Mouse (Mus musculus): ENCODE data around the gene Fto. TPM values are rescaled to one million over a fixed set of nuclear protein-coding genes. Genes with fewer than 3 reads are reported as not detected.

The Fto gene
- total and polyA plus RNA-seq, 3 experiments: 8.4 to 43.2 (median 15.7) TPM

DNA sequence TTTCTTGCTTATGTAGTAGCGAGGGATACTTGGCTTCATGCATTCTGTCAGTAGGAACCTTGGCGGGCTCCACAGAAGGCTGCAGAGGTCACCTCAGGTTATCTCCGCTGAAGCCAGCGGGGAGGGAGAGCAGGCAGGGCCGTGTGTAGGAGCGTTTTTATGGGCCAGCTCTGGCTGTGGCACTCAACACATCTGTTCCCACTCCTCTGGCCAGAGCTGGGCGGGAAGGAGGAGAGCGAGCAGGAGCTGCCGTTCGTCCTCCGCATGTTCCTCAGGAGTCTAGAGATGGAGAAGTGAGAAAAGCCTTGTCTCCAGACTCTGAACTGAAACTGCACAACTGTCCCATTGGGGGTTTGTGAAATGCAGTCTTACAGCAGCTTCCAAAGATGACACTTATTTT is 63.5 kb downstream of the Fto start:
- Histone ChIP-seq H3K27me3 (replicated peaks) (no peaks in the 10 kb centered on the region), H3K4me1 (ENCODE audit: control insufficient read depth in 1 of 2, insufficient read depth in 2 of 2) (peaks cover 9 to 60% of the 10 kb centered on the region in 2 experiments; a peak in 3 of 4 replicates), H3K9ac (ENCODE audit: insufficient read depth, low read depth) (no peak overlapping the region), H3K9me3 (replicated peaks; ENCODE audit: low read length) (no peaks in the 10 kb centered on the region), H3K4me3 (replicated peaks in 1 of 3; ENCODE audit: low read depth in 2 of 3, low read length in 2 of 3, poor library complexity in 1 of 3) (no peak overlapping the region), H3K4me2 (ENCODE audit: insufficient read depth, low read depth, poor library complexity, severe bottlenecking) (no peak overlapping the region), H3K27ac (ENCODE audit: insufficient read depth, low read depth) (no peak overlapping the region), H3K79me2 (replicated peaks; ENCODE audit: control insufficient read depth, extremely low read depth, insufficient read depth, poor library complexity, severe bottlenecking) (peaks cover 8% of the 10 kb centered on the region; the same call in 1 of the 2 replicates), H3K36me3 (replicated peaks in 1 of 2; ENCODE audit: control insufficient read depth in 1 of 2, insufficient read depth in 1 of 2, low read length in 1 of 2) (peaks cover 0 to 4% of the 10 kb centered on the region in 2 experiments)
- TF ChIP-seq POLR2A (IDR thresholded peaks at IDR 0.05; ENCODE audit: low read depth, low read length): no peak
- 0 out of 2 replicates have a peak, but pooled peaks have one; percentile 38 for TF ChIP-seq IRF4 (IDR thresholded peaks at IDR 0.05; ENCODE audit: low read depth, low read length)
- TF ChIP-seq TBP (conservative IDR thresholded peaks at IDR 0.05; ENCODE audit: low read depth, low read length): no peak
- TF ChIP-seq HCFC1 (IDR thresholded peaks at IDR 0.05; ENCODE audit: low read depth, low read length): no peak
- peak; percentile 73 for TF ChIP-seq EP300 (IDR thresholded peaks at IDR 0.05; ENCODE audit: low read length)
- in situ Hi-C loops (cut with MboI; ENCODE audit: low pct_ligation_motif_present, low pct_unique_long_range_greater_than_20kb, low sequenced_read_pairs): no loop called here
- dilution Hi-C loops (cut with MboI; ENCODE audit: extremely low pct_ligation_motif_present, extremely low pct_unique_long_range_greater_than_20kb, low sequenced_read_pairs): no loop called here
- DNase-seq (ENCODE audit: extremely low read depth): peak; percentile 37

DNA sequence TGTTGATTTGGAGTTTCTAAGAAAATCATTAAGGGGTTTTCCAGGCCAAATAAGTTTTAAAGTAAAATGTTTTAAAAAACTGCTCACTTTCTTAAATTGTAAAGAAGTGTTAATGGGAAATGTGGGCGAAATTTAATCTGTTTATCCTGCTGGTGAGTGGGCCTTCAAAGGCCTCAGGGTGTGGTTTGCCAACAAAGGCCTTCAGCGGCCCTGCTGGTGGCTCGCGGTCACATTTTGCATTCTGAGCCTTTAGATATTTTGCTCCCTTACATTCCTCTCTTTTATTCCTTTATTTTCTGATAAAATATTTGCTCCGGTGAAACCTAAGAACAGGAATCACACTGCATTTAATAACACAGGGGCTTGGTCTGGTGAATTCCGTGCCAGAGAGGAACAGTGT is 64.0 kb downstream of the Fto start:
- Histone ChIP-seq H3K36me3 (replicated peaks in 1 of 2; ENCODE audit: control insufficient read depth in 1 of 2, insufficient read depth in 1 of 2, low read length in 1 of 2) (peaks cover 0 to 4% of the 10 kb centered on the region in 2 experiments), H3K27me3 (replicated peaks) (no peaks in the 10 kb centered on the region), H3K27ac (ENCODE audit: insufficient read depth, low read depth) (no peak overlapping the region), H3K4me2 (ENCODE audit: insufficient read depth, low read depth, poor library complexity, severe bottlenecking) (no peak overlapping the region), H3K4me3 (replicated peaks in 1 of 3; ENCODE audit: low read depth in 2 of 3, low read length in 2 of 3, poor library complexity in 1 of 3) (no peak overlapping the region), H3K4me1 (ENCODE audit: control insufficient read depth in 1 of 2, insufficient read depth in 2 of 2) (peaks cover 9 to 63% of the 10 kb centered on the region in 2 experiments; a peak in 3 of 4 replicates), H3K9me3 (replicated peaks; ENCODE audit: low read length) (no peaks in the 10 kb centered on the region), H3K9ac (ENCODE audit: insufficient read depth, low read depth) (no peak overlapping the region), H3K79me2 (replicated peaks; ENCODE audit: control insufficient read depth, extremely low read depth, insufficient read depth, poor library complexity, severe bottlenecking) (peaks cover 8% of the 10 kb centered on the region; the same call in 1 of the 2 replicates)
- TF ChIP-seq JUND (conservative IDR thresholded peaks at IDR 0.05; ENCODE audit: low read depth, low read length): no peak
- TF ChIP-seq CHD2 (IDR thresholded peaks at IDR 0.05; ENCODE audit: low read length): no peak
- no peak for TF ChIP-seq PAX5 (IDR thresholded peaks at IDR 0.05; ENCODE audit: low read length)
- TF ChIP-seq JUN (IDR thresholded peaks at IDR 0.05; ENCODE audit: insufficient read depth, low read depth, low read length): no peak
- TF ChIP-seq GABPA (IDR thresholded peaks at IDR 0.05; ENCODE audit: insufficient replicate concordance, low read depth, low read length): no peak
- no peak for TF ChIP-seq SMC3 (IDR thresholded peaks at IDR 0.05; ENCODE audit: low read depth, low read length)
- no peak for TF ChIP-seq NRF1 (IDR thresholded peaks at IDR 0.05; ENCODE audit: low read depth, low read length)
- no peak for TF ChIP-seq TBP (conservative IDR thresholded peaks at IDR 0.05; ENCODE audit: low read depth, low read length)
- no peak for TF ChIP-seq IRF4 (IDR thresholded peaks at IDR 0.05; ENCODE audit: low read depth, low read length)
- in situ Hi-C loops (cut with MboI; ENCODE audit: low pct_ligation_motif_present, low pct_unique_long_range_greater_than_20kb, low sequenced_read_pairs) (no loop called here), dilution Hi-C loops (cut with MboI; ENCODE audit: extremely low pct_ligation_motif_present, extremely low pct_unique_long_range_greater_than_20kb, low sequenced_read_pairs) (no loop called here)
- DNase-seq (ENCODE audit: extremely low read depth): no peak

DNA sequence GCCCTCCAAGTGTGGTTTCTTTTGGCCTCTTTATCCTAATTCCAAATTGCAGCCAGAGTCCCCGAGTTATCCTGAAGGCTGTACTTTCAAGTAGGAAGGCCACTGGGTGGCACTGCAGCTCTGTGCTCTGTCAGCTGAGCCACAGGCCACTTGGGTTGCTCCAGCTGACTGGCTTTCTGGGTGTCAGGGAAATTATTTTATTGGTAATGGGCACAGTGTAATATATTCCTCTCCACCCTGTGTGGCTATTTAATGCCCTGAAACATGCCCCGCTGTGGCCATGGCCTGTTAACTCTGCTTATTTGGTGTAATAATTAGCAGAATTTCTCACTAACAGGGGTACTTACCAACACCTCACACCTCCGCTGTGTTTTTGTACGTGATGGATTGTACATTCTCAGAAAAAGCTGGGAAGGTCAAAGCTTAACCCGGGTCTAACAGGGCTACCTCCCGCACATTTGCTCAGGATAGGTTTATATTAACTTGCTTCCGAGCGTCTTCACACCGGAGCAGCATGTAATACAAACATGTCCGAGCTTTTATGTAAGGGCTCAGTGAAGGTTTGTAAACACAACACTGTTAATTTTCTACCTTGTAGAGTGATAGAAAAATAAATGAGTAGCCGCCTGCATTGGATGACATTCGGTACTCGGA is 65.6 kb downstream of the Fto start:
- no peaks in the 10 kb centered on the region for H3K27me3 ChIP-seq (replicated peaks)
- peaks cover 9 to 72% of the 10 kb centered on the region in 2 experiments; a peak in 3 of 4 replicates for H3K4me1 ChIP-seq (ENCODE audit: control insufficient read depth in 1 of 2, insufficient read depth in 2 of 2)
- TF ChIP-seq JUND (conservative IDR thresholded peaks at IDR 0.05; ENCODE audit: low read depth, low read length): no peak
- no peak for TF ChIP-seq SIN3A (IDR thresholded peaks at IDR 0.05; ENCODE audit: low read length)
- TF ChIP-seq MAFK (IDR thresholded peaks at IDR 0.05; ENCODE audit: insufficient replicate concordance, low read length): no peak
- TF ChIP-seq GABPA (IDR thresholded peaks at IDR 0.05; ENCODE audit: insufficient replicate concordance, low read depth, low read length): no peak
- TF ChIP-seq ELF1 (IDR thresholded peaks at IDR 0.05; ENCODE audit: low read depth, low read length): no peak
- no peak for TF ChIP-seq USF2 (conservative IDR thresholded peaks at IDR 0.05; ENCODE audit: low read depth, low read length)
- peak in 1 of 2 experiments; percentile 70; a peak in 2 of 4 replicates for TF ChIP-seq CTCF (conservative IDR thresholded peaks at IDR 0.05 in 1 of 2, IDR thresholded peaks at IDR 0.05 in 1 of 2; ENCODE audit: low read depth in 2 of 2, low read length in 2 of 2)
- TF ChIP-seq RAD21 (IDR thresholded peaks at IDR 0.05; ENCODE audit: low read depth, low read length): peak; percentile 81
- no peak for TF ChIP-seq TCF12 (IDR thresholded peaks at IDR 0.05; ENCODE audit: low read depth, low read length)
- TF ChIP-seq NRF1 (IDR thresholded peaks at IDR 0.05; ENCODE audit: low read depth, low read length): no peak
- TF ChIP-seq ZKSCAN1 (IDR thresholded peaks at IDR 0.05; ENCODE audit: borderline replicate concordance, low read depth, low read length): no peak
- TF ChIP-seq SMC3 (IDR thresholded peaks at IDR 0.05; ENCODE audit: low read depth, low read length): peak; percentile 61
- TF ChIP-seq MAX (IDR thresholded peaks at IDR 0.05; ENCODE audit: low read length): no peak
- TF ChIP-seq E2F4 (IDR thresholded peaks at IDR 0.05; ENCODE audit: insufficient replicate concordance, low read depth, low read length): no peak
- no peak for TF ChIP-seq CHD1 (IDR thresholded peaks at IDR 0.05; ENCODE audit: low read depth, low read length)
- no peak overlapping the region for H3K9ac ChIP-seq (ENCODE audit: insufficient read depth, low read depth)
- no peaks in the 10 kb centered on the region for H3K9me3 ChIP-seq (replicated peaks; ENCODE audit: low read length)
- H3K79me2 ChIP-seq (replicated peaks; ENCODE audit: control insufficient read depth, extremely low read depth, insufficient read depth, poor library complexity, severe bottlenecking): peaks cover 8% of the 10 kb centered on the region; the same call in 1 of the 2 replicates
- peaks cover 0 to 4% of the 10 kb centered on the region in 2 experiments for H3K36me3 ChIP-seq (replicated peaks in 1 of 2; ENCODE audit: control insufficient read depth in 1 of 2, insufficient read depth in 1 of 2, low read length in 1 of 2)
- peak; percentile 49 for DNase-seq (ENCODE audit: extremely low read depth)
- H3K4me2 ChIP-seq (ENCODE audit: insufficient read depth, low read depth, poor library complexity, severe bottlenecking): no peak overlapping the region
- H3K4me3 ChIP-seq (replicated peaks in 1 of 3; ENCODE audit: low read depth in 2 of 3, low read length in 2 of 3, poor library complexity in 1 of 3): no peak overlapping the region
- in situ Hi-C loops (cut with MboI; ENCODE audit: low pct_ligation_motif_present, low pct_unique_long_range_greater_than_20kb, low sequenced_read_pairs) (no loop called here), dilution Hi-C loops (cut with MboI; ENCODE audit: extremely low pct_ligation_motif_present, extremely low pct_unique_long_range_greater_than_20kb, low sequenced_read_pairs) (no loop called here)
- no peak overlapping the region for H3K27ac ChIP-seq (ENCODE audit: insufficient read depth, low read depth)

Measured in CH12.LX (cell line).